Mouse (Mus musculus) stomach, postnatal 0 days (tissue): Measurements from ENCODE around the gene H2al1c.
"Not testable (repeated sequence)": the region's sequence is repeated elsewhere in the genome, so short reads cannot be mapped to it uniquely, and the experiment has no call there.

Experiments used
- CTCF ChIP-seq: IDR thresholded peaks from 2 replicates; pipeline ENCODE4 v1.5.1; 2016; ENCODE audit warnings: antibody characterized with exemption, low read depth, mild to moderate bottlenecking, moderate library complexity
- EP300 ChIP-seq: optimal IDR thresholded peaks from 2 replicates; pipeline ENCODE3; 2016; ENCODE audit warnings: antibody characterized with exemption

DNA sequence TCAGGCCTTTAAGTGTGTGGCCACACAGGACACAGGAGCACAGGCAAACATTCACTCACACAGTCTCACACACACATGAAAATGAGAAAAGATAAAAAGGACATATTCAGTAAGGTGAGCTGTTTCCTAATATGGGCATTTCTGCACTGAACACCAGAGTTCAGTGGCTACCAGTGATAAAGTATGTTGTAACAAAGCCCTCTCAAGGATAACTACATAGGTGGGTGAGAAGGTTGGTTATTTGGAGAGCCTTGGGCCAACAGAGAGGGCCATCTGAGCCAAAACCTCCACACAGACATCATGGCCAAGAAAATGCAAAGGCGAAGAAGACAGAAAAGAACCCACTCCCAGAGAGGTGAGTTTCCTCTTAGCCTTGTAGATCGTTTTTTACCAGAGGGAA, 22.1 kb downstream of the H2al1c start, which contains the start of gene H2al1j:
- TF ChIP-seq CTCF, EP300: not testable (repeated sequence)
